Mouse (Mus musculus) naive thymus-derived CD4-positive, alpha-beta T cell, adult 5 months (primary cell): Measurements from ENCODE around the gene Fam57b. TPM values are rescaled to one million over a fixed set of nuclear protein-coding genes. Genes with fewer than 3 reads are reported as not detected.

Experiments
- polyA plus RNA-seq: library from polyadenylated mRNA; unstranded; fragments of 100-300 nt; shearing (Covaris generic); gene quantifications from one replicate; pipeline ENCODE4 v1.2.1, GENCODE M21; 2017

Gene Fam57b
- polyA plus RNA-seq, result not detected

DNA sequence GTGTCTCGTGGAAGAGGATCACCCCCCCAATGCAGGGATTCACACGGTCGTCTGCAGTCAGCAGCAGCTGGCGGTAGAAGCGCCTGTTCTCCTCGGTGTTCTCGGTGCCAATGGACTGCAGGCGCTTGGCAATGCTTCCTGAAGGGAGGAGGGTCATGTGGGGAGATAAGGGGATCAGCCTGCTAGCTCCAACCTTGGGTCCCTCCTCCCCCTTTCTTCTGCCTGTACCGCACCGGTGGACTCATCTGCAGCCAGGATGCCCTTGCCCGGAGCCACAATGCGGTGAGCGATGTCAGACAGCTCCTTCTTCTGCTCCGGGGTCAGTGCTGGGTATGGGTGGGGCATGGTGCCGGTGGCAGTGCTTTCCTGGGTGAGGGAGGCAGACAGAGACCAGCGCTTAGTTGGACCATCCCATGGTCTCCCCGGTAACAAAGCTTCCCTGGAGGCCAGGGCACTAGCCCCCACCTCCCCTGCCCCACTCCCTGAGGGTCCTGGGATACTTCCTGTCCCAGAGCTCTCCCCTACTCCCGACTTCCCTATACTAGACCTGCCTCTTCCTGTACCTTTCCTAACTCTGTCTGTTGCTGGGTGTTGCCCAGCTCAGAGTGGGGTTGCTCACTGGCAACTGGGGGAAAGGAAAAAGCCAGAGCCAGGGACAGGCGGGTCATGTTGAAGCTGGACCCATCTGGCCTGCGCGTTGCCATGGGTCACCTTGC, at the start of gene Fam57b:
TSS of gene Fam57b (plus strand) at position 258 of the 716 bp plus-strand sequence.

GRCm38 (mm10) chr7:126759050-126759671, 38.3 kb upstream of the Fam57b start, which contains the start of gene Mapk3:
TSS of gene Mapk3 (plus strand) at chr7:126759601.

DNA sequence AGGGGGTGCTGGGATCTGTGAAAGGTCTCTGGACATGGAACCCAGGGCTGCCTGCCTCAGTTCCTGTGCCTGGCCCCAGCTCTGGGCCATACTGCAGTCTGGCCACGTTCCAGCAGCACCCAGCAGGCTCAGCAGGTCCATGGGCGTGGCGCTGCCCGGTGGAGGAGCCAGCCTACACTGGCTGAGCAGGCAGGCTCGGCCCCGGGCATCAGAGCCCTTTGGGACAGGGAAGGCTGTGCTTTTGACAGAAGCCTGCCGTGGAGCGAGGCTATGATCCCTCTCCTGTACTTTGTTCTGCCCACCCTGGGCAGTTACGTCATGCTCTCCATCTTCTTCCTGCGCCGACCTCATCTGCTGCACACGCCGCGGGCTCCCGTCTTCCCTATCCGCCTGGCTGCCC, 31.3 kb upstream of the Fam57b start, which contains the start of gene Gdpd3:
TSS of gene Gdpd3 (plus strand) at position 134 of the 400 bp plus-strand sequence.

DNA sequence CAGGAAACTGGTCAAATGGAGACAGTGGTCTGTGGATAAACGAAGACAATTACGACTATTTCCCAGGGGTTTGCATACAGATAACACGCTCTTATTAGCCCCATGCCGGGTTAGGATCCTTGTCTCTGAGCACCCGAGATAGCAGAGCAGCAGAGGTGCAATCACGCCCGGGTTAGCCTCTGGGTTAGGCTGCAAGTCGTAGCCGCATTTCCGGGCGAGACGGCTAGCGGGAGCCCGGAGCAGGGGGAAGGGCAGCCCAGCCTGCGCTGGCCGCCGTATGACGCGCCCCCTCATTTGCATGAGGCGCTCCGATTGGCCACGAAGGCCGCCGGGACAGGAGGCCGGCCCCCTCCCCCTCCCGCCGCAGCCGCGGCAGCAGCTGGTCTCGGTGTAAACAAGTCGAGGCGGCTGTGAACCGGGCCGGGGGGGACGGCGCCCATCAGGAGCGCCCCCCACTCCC, 20.8 kb upstream of the Fam57b start, which contains the start of gene Ypel3:
TSS of gene Ypel3 (plus strand) at position 358 of the 460 bp plus-strand sequence.

DNA sequence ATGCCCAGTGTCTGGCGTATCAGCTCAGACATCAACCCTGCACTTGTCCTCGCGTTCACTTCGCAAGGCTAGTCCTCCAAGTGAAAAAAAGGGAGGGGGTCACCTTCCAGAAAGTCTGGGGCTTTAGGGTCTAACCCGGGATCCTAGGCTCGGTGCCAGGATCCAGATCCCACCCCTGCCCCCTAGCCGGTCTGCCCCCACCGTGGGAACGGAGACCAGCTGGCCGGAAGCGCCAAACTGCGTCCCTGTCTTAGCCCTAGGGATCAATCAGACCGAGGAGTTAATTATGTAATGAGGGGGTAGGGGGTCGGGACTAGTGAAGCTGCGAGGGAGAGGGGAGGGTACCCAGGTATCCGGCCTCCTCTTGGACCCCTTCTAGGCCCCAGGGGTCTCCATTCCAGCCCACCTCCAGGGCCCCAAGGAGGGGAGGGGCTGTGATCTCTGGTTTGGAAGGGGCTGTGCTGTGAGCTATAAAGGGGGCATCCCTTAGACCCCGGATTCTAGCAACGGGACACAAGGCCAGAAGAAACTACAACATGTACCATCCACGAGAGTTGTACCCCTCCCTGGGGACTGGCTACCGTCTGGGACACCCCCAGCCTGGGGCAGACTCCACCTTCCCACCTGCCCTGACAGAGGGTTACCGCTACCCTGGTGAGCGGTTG, 16.4 kb upstream of the Fam57b start, which contains the start of gene Tbx6:
TSS of gene Tbx6 (plus strand) at position 513 of the 665 bp plus-strand sequence.

GRCm38 (mm10) chr7:126791851-126792720, 5.4 kb upstream of the Fam57b start, which contains the start of gene Ppp4c:
TSS of gene Ppp4c (minus strand) at chr7:126792496.

DNA sequence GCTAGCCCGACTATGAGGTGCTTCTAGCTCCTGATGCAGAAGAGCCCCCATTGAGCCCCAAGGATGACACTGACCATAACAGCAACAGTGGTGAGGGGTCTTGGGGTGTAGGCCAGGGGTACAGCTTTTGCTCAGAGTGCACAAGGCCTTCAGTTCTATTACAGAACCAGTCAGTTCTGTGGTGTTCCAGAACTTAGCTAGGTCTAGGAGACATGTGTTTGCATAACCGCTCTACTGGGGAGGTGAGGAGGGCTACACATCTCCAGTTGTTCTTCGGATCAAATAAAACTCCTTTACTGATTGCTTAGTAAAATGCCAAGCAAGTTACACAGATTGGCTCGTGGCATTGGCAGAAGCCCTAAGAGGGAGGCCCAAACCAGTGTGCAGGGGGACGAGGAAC, 34.1 kb downstream of the Fam57b start, which contains the start of gene 4930451I11Rik:
TSS of gene 4930451I11Rik (minus strand) at position 101 of the 400 bp plus-strand sequence.

DNA sequence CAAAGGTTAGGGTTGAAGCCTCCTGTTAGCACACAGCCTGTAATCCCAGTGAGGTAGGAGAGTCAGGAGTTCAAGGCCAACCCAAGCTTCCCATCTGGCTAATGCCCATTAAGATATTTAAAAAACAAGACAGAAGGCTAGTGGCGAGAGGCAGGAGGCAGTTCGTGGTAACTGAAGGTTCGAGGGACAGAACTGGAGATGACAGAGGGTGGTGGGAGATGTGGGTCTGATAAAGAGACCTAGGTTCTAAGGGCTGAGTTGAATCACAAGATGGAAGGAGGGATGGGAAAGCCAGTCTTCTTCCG, 49.6 kb downstream of the Fam57b start, which contains the start of gene Doc2a:
TSS of gene Doc2a (plus strand) at position 301 of the 305 bp plus-strand sequence.

GRCm38 (mm10) chr7:126861429-126862130, 64.1 kb downstream of the Fam57b start, which contains the start of gene Hirip3:
TSS of gene Hirip3 (plus strand) at chr7:126861972.

GRCm38 (mm10) chr7:126862147-126862784, 64.8 kb downstream of the Fam57b start, which contains the start of gene Ino80e:
TSS of gene Ino80e (minus strand) at chr7:126862377.

Other genes starting within 250 kb of the Fam57b start
- 166 TPM for gene Eif3c, start 231.3 kb upstream of the Fam57b start, polyA plus RNA-seq
- gene Apobr, start 212.7 kb upstream of the Fam57b start, polyA plus RNA-seq, result 1.1 TPM
- 54.1 TPM for gene Cln3, start 211.9 kb upstream of the Fam57b start, polyA plus RNA-seq
- gene Il27, start 202.7 kb upstream of the Fam57b start, polyA plus RNA-seq, result not detected
- not detected for gene Nupr1, start 166.8 kb upstream of the Fam57b start, polyA plus RNA-seq
- gene Sgf29, start 148.4 kb upstream of the Fam57b start, polyA plus RNA-seq, result 89.1 TPM
- gene Sult1a1, start 121.2 kb upstream of the Fam57b start, polyA plus RNA-seq, result 0.36 TPM
- 80.9 TPM for gene Bola2, start 102.3 kb upstream of the Fam57b start, polyA plus RNA-seq
- 3.5 TPM for gene Slx1b, start 101.9 kb upstream of the Fam57b start, polyA plus RNA-seq
- gene Coro1a, start 89.9 kb upstream of the Fam57b start, polyA plus RNA-seq, result 2,123 TPM
- gene Mapk3, start 38.1 kb upstream of the Fam57b start, polyA plus RNA-seq, result 20.2 TPM
- gene Gdpd3, start 31.3 kb upstream of the Fam57b start, polyA plus RNA-seq, result 0.81 TPM
- gene Ypel3, start 20.7 kb upstream of the Fam57b start, polyA plus RNA-seq, result 416 TPM
- 5.2 TPM for gene Tbx6, start 16.2 kb upstream of the Fam57b start, polyA plus RNA-seq
- 341 TPM for gene Ppp4c, start 5.2 kb upstream of the Fam57b start, polyA plus RNA-seq
- gene 4930451I11Rik, start 34.0 kb downstream of the Fam57b start, polyA plus RNA-seq, result not detected
- gene Doc2a, start 49.7 kb downstream of the Fam57b start, polyA plus RNA-seq, result not detected
- gene Hirip3, start 64.3 kb downstream of the Fam57b start, polyA plus RNA-seq, result 10.0 TPM
- 49.0 TPM for gene Ino80e, start 64.7 kb downstream of the Fam57b start, polyA plus RNA-seq
- gene Taok2, start 87.0 kb downstream of the Fam57b start, polyA plus RNA-seq, result 44.2 TPM
- 32.2 TPM for gene Tmem219, start 125.2 kb downstream of the Fam57b start, polyA plus RNA-seq
- 37.5 TPM for gene Kctd13, start 131.2 kb downstream of the Fam57b start, polyA plus RNA-seq
- gene Asphd1, start 151.9 kb downstream of the Fam57b start, polyA plus RNA-seq, result not detected
- 0.36 TPM for gene Sez6l2, start 152.9 kb downstream of the Fam57b start, polyA plus RNA-seq
- 143 TPM for gene Cdipt, start 178.2 kb downstream of the Fam57b start, polyA plus RNA-seq
- 0.70 TPM for gene Cdiptos, start 178.4 kb downstream of the Fam57b start, polyA plus RNA-seq
- gene Mvp, start 217.0 kb downstream of the Fam57b start, polyA plus RNA-seq, result 34.6 TPM
- 2.0 TPM for gene Pagr1b, start 218.8 kb downstream of the Fam57b start, polyA plus RNA-seq
- gene Pagr1a, start 219.7 kb downstream of the Fam57b start, polyA plus RNA-seq, result 34.0 TPM
- gene Gm42742, start 223.4 kb downstream of the Fam57b start, polyA plus RNA-seq, result 30.6 TPM
- 2.7 TPM for gene Prrt2, start 223.5 kb downstream of the Fam57b start, polyA plus RNA-seq
- gene Maz, start 229.4 kb downstream of the Fam57b start, polyA plus RNA-seq, result 76.6 TPM
- 4.4 TPM for gene Kif22, start 244.8 kb downstream of the Fam57b start, polyA plus RNA-seq